Mouse (Mus musculus) G1E (cell line): Measurements from ENCODE around the gene Ran.

Experiments used
- CTCF ChIP-seq: IDR thresholded peaks from 2 replicates; pipeline ENCODE4 v1.5.1; 2012; ENCODE audit warnings: low read depth, low read length, inconsistent platforms, mixed read lengths
- GATA1 ChIP-seq: IDR thresholded peaks from 2 replicates; pipeline ENCODE4 v1.6.1; 2012; ENCODE audit warnings: borderline replicate concordance, low read length, inconsistent platforms, mixed read lengths
- GATA2 ChIP-seq: IDR thresholded peaks from 2 replicates; pipeline ENCODE4 v1.6.1; 2012; ENCODE audit warnings: low read depth, low read length, inconsistent platforms, borderline replicate concordance
- POLR2AphosphoS5 ChIP-seq: IDR thresholded peaks from 2 replicates; pipeline ENCODE4 v1.6.1; 2012; ENCODE audit warnings: low read depth, low read length, inconsistent platforms; ENCODE audit not compliant: insufficient replicate concordance
- TAL1 ChIP-seq: conservative IDR thresholded peaks from 2 replicates; pipeline ENCODE4 v1.6.1; 2012; ENCODE audit warnings: low read depth, low read length, inconsistent platforms, mixed read lengths

GRCm38 (mm10) chr5:129073404-129073803 lies 53.5 kb downstream of the Ran start:
- TF ChIP-seq TAL1 = no peak
- TF ChIP-seq CTCF = no peak
- TF ChIP-seq GATA2 = no peak
- TF ChIP-seq GATA1 = no peak
- TF ChIP-seq POLR2AphosphoS5 = no peak
